Mouse (Mus musculus): ENCODE results near the gene Traf3ip2.

Gene Traf3ip2

GRCm38 (mm10) chr10:39631627-39632026, 18.9 kb downstream of the Traf3ip2 start:
- no peak for DNase-seq (ENCODE audit: low read depth, low spot score)

DNA sequence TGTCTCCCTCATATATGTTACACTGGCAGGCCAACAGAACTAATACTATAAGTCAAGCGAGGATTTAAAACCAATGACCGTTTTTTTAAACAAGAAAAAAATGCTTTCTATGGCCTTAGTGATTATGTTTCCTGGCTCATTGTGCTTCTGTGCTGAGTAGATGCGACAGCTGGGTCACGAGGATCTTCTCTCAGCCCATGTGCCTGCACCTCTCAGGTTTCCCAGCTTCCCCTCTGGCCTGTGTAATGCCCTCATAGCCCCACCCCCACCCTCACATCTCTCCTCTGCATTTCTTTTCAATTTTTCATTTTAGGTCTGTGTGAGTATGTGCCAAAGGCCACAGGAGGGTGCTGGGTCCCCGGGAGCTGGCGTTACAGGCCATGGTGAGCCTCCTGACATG, 20.6 kb downstream of the Traf3ip2 start:
- peak; percentile 33 for DNase-seq (ENCODE audit: low read depth, low spot score)

DNA sequence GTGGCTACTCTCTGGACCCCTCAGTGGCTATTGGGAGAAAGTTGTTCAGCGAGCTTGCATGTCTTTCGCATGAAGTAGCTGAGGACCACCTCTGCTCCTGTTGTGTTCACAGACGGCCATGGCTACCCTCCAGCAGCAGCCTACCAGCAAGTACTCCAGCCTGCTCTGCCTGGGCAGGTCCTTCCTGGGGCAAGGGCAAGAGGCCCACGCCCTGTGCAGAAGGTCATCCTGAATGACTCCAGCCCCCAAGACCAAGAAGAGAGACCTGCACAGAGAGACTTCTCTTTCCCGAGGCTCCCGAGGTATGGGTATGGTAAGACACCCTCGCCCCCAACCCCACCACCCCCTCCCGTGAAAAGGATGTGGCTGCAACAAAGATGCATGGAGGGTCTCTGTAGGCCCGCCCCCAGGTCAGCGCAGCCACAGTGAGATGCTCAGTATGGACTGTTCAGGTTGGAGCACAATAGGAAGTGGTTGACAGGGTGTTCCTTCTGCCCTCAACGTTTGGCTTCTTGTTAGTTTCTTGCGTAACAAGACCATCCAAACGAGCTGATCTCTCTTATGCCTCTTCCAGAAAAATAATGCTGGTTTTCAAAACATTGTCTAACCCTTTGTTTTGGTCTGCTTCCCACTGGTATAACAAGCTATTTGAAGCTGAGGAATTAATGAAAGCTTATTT, 21.8 kb downstream of the Traf3ip2 start:
- peak; percentile 59 for DNase-seq (ENCODE audit: low read depth, low spot score)

DNA sequence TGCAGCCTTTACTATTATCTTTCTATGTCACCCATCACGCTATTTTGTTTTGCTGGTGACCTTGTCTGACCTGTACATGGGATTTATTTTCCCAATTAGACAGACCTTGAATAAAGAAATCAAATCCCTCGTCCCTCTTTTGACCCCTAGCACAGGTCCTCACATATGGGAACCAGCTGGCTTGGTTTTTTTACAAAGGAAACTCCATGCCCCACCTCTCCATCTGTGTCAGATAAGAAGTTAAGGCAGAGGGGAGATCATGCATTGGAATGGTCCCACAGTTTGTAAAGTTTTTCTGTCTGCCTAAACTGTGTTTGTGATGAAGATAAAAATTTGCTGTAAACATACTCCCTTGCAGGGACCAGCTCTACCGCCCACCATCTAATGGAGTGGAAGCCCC, 26.1 kb downstream of the Traf3ip2 start:
- DNase-seq (ENCODE audit: low read depth, low spot score), result no peak

- no peak for DNase-seq (ENCODE audit: low read depth, low spot score)
Measured at GRCm38 (mm10) chr10:39639783-39640182, 27.0 kb downstream of the Traf3ip2 start.

- DNase-seq (ENCODE audit: low read depth, low spot score), result peak; percentile 50
Measured at GRCm38 (mm10) chr10:39640817-39641226, 28.1 kb downstream of the Traf3ip2 start.

- no peak for DNase-seq (ENCODE audit: low read depth, low spot score)
Measured at GRCm38 (mm10) chr10:39645789-39646628, 33.3 kb downstream of the Traf3ip2 start.

GRCm38 (mm10) chr10:39646629-39647019, 33.9 kb downstream of the Traf3ip2 start:
- DNase-seq (ENCODE audit: low read depth, low spot score), result no peak

GRCm38 (mm10) chr10:39647118-39647517, 34.4 kb downstream of the Traf3ip2 start:
- DNase-seq (ENCODE audit: low read depth, low spot score), result no peak

DNA sequence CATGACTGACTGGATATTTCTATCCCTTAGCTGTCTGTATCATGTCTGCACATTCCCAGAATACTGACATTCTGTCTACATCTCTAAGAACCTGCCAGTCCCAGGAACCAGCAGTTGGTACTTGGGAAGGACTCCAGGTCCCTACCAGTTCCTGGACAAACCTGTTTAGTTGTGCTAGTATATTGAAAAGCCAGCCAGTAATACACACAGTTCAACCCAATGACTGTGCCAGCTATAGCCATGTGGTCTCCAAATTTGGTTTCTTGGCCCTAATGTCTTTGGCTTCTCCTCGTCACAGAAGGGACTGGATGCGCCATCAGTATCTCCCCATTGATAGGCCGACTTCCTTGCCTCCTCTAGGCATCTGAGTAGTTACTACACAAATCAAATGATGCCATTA, 35.5 kb downstream of the Traf3ip2 start:
- DNase-seq (ENCODE audit: low read depth, low spot score), result no peak

DNA sequence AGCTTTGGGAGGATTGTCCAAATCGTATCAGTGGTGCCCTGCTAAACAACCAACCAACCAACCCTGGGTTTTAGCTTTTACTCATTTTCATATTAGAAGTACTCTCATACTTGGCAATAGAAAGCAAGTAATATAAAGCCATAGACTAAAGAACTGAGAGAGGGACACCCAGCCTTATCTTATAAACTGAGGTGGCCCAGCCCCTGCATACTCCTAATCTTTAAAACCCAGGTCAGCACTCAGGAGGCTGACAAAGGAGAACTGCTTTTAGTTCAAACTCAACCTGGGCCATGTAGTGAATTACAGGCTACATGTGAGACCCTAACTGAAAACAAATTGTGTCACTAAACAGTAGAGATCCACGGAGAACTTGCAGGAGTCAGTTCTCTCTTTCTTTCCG, 36.8 kb downstream of the Traf3ip2 start:
- no peak for DNase-seq (ENCODE audit: low read depth, low spot score)

GRCm38 (mm10) chr10:39650316-39650715, 37.6 kb downstream of the Traf3ip2 start:
- peak; percentile 69 for DNase-seq (ENCODE audit: low read depth, low spot score)

GRCm38 (mm10) chr10:39654001-39654416, 41.3 kb downstream of the Traf3ip2 start:
- no peak for DNase-seq (ENCODE audit: low read depth, low spot score)

- DNase-seq (ENCODE audit: low read depth, low spot score), result peak; percentile 64
Measured at GRCm38 (mm10) chr10:39658901-39659410, 46.2 kb downstream of the Traf3ip2 start.

DNA sequence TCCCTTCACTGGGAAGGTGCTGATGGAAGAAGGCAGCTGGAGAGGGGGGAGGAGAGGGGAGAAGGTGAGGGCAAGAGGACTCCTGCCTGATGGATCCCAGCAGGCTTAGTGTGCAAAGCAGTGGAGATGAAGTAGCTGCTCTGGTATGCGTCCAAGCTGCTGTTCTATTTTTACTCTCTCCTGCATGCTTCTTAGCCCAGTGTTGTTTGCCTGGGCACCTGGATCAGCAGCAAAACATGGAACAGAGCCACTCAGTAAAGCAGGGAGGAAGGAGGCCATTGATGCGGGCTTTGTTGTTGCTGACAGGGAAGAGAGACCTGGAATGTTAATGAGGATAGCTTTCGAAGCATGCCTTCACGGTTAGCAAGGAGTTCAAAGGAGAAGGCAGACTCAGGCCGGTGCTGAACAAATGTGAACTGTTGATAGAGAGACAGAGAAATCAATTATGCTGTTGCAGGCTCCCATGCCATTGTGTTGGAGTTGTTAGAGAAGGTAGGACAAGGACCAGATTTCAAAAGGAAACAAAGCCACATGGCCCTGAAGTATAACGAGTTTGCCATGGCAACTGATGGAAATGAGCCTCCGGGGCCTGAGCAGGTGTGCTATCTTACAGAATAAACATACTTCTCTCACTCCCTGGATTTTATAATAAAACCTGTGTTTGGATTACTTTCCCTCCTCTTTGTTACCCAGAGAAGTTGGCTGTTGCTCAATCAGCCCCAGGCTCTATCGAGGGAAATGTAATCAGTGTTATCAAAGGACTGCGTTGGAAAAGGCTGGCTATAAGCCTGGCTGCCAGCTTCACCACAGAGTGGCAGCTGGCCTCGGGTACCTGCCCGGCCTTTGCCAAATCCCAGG, 46.9 kb downstream of the Traf3ip2 start:
- peak; percentile 46 for DNase-seq (ENCODE audit: low read depth, low spot score)

DNA sequence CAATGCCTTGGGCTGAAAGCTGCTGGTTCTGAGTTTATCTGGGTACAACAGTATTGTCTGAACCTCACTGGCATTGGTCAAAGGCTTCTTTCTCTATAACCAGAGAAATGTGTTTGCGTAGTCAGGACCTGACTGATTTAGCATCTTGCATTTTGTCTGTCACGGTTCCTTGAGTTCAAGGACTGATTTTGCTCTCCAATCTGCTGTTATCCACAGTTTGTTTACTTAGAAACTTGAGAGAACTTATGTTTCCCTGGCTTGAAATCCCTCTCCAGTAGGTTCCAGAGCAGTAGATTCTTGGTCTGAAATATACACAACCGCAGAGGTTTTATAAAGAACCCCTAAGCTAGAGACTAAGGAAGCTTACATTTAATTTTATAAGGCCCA, 47.5 kb downstream of the Traf3ip2 start:
- DNase-seq (ENCODE audit: low read depth, low spot score), result no peak

DNA sequence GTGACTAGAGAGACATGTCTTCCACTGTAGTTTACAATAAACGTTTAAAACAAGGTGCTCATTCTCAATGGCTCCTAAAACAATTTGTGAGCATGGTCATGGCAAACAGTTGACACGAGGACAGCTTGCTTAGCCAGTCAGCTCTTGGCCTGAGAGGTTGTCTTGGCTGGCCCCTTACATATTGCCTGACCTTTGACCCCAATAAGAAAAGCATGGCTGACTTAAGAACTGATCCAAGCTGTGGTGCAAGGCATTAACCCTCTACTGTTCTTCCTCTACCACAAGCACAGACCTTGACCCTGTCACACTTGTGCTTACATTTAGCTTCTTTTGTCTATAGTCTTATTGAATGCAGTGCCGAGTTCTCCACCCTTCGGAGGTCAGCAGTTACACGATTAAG, 48.0 kb downstream of the Traf3ip2 start:
- DNase-seq (ENCODE audit: low read depth, low spot score), result no peak

DNA sequence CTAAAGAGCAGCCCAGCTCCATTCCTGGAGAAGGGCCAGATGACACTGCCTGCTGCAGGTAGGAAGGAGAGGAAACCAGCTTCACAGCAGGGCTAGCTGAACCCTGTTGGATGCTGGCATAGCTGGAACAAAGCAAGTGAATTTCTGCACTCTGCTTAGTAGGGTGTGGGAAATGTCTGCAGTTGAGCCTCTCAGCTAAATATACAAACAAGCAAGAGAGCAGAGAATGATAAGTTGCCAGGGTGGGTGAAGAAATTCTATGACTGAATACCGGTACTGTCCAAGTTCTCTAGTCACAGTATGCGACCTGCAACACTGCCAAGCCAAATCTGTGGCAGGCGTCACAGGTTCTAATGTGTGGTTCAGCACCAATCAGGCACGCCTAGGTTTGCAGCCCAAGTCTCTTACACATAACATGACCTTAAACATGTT, 52.4 kb downstream of the Traf3ip2 start:
- no peak for DNase-seq (ENCODE audit: low read depth, low spot score)

DNA sequence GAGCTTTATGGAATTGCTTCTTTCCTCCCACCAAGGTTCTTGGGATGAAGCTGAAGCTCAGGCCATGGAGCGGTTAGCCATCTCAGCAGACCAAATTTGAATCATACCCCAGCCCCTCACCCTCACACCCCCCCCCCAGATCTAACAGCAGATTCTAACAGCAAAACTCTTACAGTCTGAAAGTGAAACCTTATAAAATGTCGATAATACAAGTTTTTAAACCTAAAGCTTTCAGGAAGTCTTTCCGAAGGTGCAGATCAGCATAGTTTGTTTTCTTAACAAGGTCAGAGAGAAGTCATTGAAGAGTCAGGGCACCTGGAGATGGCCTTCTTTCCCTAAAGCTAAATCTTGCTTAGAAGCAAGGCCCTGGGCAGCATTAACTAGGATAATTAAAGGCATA, 53.3 kb downstream of the Traf3ip2 start:
- DNase-seq (ENCODE audit: low read depth, low spot score), result no peak

DNA sequence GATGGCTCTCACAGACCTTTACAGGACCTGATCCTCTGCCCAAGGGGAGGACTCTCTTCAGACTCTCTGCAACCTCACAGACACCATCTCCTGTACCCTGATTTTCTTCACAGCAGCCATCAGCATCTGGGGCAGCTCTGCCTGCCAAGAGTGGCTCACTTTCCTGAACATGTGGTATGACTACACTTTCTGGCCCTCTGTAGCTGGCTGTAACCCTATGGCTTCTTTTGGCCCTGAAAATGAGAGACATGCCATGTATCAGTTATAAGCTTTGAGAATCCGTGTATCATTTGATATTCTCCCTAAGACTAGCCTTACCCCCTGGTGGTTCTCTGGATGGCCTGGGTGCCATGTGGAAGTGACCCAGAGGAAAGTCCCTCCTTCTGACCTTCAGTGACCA, 58.7 kb downstream of the Traf3ip2 start:
- DNase-seq (ENCODE audit: low read depth, low spot score), result no peak

DNA sequence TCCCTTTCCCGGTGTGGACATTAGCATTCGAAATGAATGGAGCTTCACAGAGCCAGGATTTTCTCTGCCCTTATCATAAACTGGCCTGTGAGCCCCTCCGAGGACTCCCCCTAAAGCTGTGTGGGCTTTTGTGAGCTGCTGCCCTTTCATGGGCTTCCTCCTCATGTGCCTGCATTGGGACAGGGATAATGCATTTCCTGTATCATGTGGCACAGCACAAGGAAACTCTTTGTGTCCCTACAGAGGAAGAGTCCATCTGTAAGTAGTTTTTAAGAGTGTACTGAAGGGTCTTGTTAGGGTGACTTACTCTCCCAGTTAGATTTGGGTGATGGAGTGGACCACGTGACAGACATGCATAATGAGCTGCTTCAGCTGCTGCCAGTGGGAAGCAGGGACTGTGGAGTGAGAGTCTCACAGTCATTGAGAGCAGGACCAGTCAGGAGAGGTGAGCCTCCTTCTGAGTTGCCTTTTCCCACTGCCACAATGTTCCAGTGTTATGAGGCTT, 59.9 kb downstream of the Traf3ip2 start:
- peak; percentile 28 for DNase-seq (ENCODE audit: low read depth, low spot score)

- DNase-seq (ENCODE audit: low read depth, low spot score), result peak; percentile 56
Measured at GRCm38 (mm10) chr10:39674106-39674505, 61.4 kb downstream of the Traf3ip2 start.

Data from ES-CJ7 (cell line).